Mouse (Mus musculus) thymus, adult 2 months (tissue): ENCODE measurements around the gene Il1rap.

ENCODE experiments used
- CTCF ChIP-seq: fragments of 200-500 bp; IDR thresholded peaks from 2 replicates; pipeline ENCODE4 v1.5.1; 2012; ENCODE audit warnings: mild to moderate bottlenecking, control low read depth, low read length, moderate library complexity, borderline replicate concordance; ENCODE audit not compliant: control insufficient read depth, poor library complexity, insufficient read depth; ENCODE audit errors: extremely low read depth
- POLR2A ChIP-seq: fragments of 200-500 bp; IDR thresholded peaks from 2 replicates; pipeline ENCODE4 v1.6.1; 2012; ENCODE audit warnings: mild to moderate bottlenecking, low read length, control low read depth, moderate library complexity; ENCODE audit not compliant: control insufficient read depth, poor library complexity, insufficient read depth; ENCODE audit errors: extremely low read depth

GRCm38 (mm10) chr16:26643077-26643476 is 61.6 kb downstream of the Il1rap start:
- TF ChIP-seq POLR2A (no peak), CTCF (no peak)
